Mouse (Mus musculus) liver, embryonic 12.5 days (tissue): ENCODE results near the gene Cdca7. TPM values are rescaled to one million over a fixed set of nuclear protein-coding genes. Genes with fewer than 3 reads are reported as not detected.

Source experiments
- ATAC-seq: fragments of 200-750 bp; cut with Nextera tagmentation; 2 replicates; pipeline ENCODE4 v1.8.0; 2017; ENCODE audit warnings: moderate number of reproducible peaks, mild to moderate bottlenecking, moderate library complexity
- H3K27ac ChIP-seq: fragments of 300-500 bp; sonication (generic); 2 replicates; pipeline ENCODE4 v1.5.1; 2016; ENCODE audit warnings: mild to moderate bottlenecking
- H3K27me3 ChIP-seq: fragments of 300-500 bp; sonication (generic); replicated peaks from 2 replicates; pipeline ENCODE4 v1.6.1; 2016; ENCODE audit warnings: mild to moderate bottlenecking, moderate library complexity
- H3K36me3 ChIP-seq: fragments of 300-500 bp; sonication (generic); 2 replicates; pipeline ENCODE4 v1.6.1; 2016; ENCODE audit warnings: mild to moderate bottlenecking, moderate library complexity
- H3K4me1 ChIP-seq: fragments of 300-500 bp; sonication (generic); 2 replicates; pipeline ENCODE4 v1.6.1; 2016
- H3K4me2 ChIP-seq: fragments of 300-500 bp; sonication (generic); 2 replicates; pipeline ENCODE4 v1.6.1; 2016; ENCODE audit warnings: mild to moderate bottlenecking, moderate library complexity
- H3K4me3 ChIP-seq: fragments of 300-500 bp; sonication (generic); 2 replicates; pipeline ENCODE4 v1.5.1; 2016; ENCODE audit warnings: mild to moderate bottlenecking, moderate library complexity
- H3K9ac ChIP-seq: fragments of 300-500 bp; sonication (generic); 2 replicates; pipeline ENCODE4 v1.6.1; 2016; ENCODE audit warnings: mild to moderate bottlenecking, moderate library complexity
- H3K9me3 ChIP-seq: fragments of 300-500 bp; sonication (generic); replicated peaks from 2 replicates; pipeline ENCODE4 v1.6.1; 2016; ENCODE audit warnings: mild to moderate bottlenecking, moderate library complexity
- WGBS: fragments of 180-500 bp; shearing (Covaris S2); methylation state at CpG from one replicate; pipeline ENCODE4 v1.1.7; 2016; ENCODE audit not compliant: insufficient replicate concordance; 5-methylcytosine and 5-hydroxymethylcytosine counted together
- polyA plus RNA-seq: library from polyadenylated mRNA; unstranded; fragments of >200 nt; fragmentation: Nextera tagmentation; extraction: Ambion mirVana; gene quantifications from 2 replicates; pipeline ENCODE4 v1.2.1, GENCODE M21; 2016

The Cdca7 gene
- polyA plus RNA-seq, 1 experiment from 2014 or later, result 100 TPM

GRCm38 (mm10) chr2:72529026-72529357 lies 53.0 kb downstream of the Cdca7 start:
- no peak overlapping the region for H3K4me2 ChIP-seq
- no peaks in the 10 kb centered on the region for H3K4me1 ChIP-seq
- H3K27me3 ChIP-seq, result peaks cover 17% of the 10 kb centered on the region
- no peak overlapping the region for H3K4me3 ChIP-seq
- WGBS, result 72% methylated on average over 10 of the region's 10 CpGs
- no peak for ATAC-seq
- H3K9me3 ChIP-seq, result no peaks in the 10 kb centered on the region
- H3K36me3 ChIP-seq, result no peaks in the 10 kb centered on the region
- no peak overlapping the region for H3K9ac ChIP-seq
- no peak overlapping the region for H3K27ac ChIP-seq

GRCm38 (mm10) chr2:72529358-72530319 lies 53.7 kb downstream of the Cdca7 start:
- 42% methylated on average over 25 of the region's 25 CpGs for WGBS
- no peak for ATAC-seq
- no peak overlapping the region for H3K4me3 ChIP-seq
- H3K9me3 ChIP-seq, result no peaks in the 10 kb centered on the region
- H3K36me3 ChIP-seq, result no peaks in the 10 kb centered on the region
- H3K4me1 ChIP-seq, result no peaks in the 10 kb centered on the region
- H3K4me2 ChIP-seq, result no peak overlapping the region
- no peak overlapping the region for H3K9ac ChIP-seq
- no peak overlapping the region for H3K27ac ChIP-seq
- H3K27me3 ChIP-seq, result peaks cover 17% of the 10 kb centered on the region

- 20% methylated on average over 1 of the region's 1 CpGs for WGBS
- Histone ChIP-seq H3K27ac (no peak overlapping the region), H3K36me3 (no peaks in the 10 kb centered on the region), H3K9me3 (no peaks in the 10 kb centered on the region), H3K4me3 (no peak overlapping the region), H3K27me3 (peaks cover 6% of the 10 kb centered on the region; the same call in 1 of the 2 replicates), H3K4me1 (no peaks in the 10 kb centered on the region), H3K9ac (no peak overlapping the region), H3K4me2 (no peak overlapping the region)
- no peak for ATAC-seq
These were observed 59.9 kb downstream of the Cdca7 start for GRCm38 (mm10) chr2:72535889-72536288.

Other genes with a start within 250 kb of the Cdca7 start
- gene Map3k20, start 190.5 kb upstream of the Cdca7 start, polyA plus RNA-seq, result 9.0 and 9.4 TPM in 2 replicates